Mouse (Mus musculus) gastrocnemius, adult 18-20 months (tissue): ENCODE measurements around the gene Cracr2a. TPM values are rescaled to one million over a fixed set of nuclear protein-coding genes. Genes with fewer than 3 reads are reported as not detected.
"Not testable (repeated sequence)": the region's sequence is repeated elsewhere in the genome, so short reads cannot be mapped to it uniquely, and the experiment has no call there.

ENCODE experiments used
- DNase-seq: peaks from one replicate; pipeline ENCODE4 v3.0.0; 2021; ENCODE audit warnings: low spot score
- long read RNA-seq, 2 experiments: library from polyadenylated mRNA; stranded (forward); transcript quantifications; one replicate each; pipeline ENCODE4 v2.0.0; 2021
- total RNA-seq, 2 experiments: library from RNA; stranded (reverse); gene quantifications; 2 replicates each; pipeline ENCODE4 v1.2.3; 2021

Gene Cracr2a
- under 1 TPM; 0.12 to 0.27 TPM for total RNA-seq
- long read RNA-seq, experiment 1 = 0 reads
- long read RNA-seq, experiment 2 = 0 reads

DNA sequence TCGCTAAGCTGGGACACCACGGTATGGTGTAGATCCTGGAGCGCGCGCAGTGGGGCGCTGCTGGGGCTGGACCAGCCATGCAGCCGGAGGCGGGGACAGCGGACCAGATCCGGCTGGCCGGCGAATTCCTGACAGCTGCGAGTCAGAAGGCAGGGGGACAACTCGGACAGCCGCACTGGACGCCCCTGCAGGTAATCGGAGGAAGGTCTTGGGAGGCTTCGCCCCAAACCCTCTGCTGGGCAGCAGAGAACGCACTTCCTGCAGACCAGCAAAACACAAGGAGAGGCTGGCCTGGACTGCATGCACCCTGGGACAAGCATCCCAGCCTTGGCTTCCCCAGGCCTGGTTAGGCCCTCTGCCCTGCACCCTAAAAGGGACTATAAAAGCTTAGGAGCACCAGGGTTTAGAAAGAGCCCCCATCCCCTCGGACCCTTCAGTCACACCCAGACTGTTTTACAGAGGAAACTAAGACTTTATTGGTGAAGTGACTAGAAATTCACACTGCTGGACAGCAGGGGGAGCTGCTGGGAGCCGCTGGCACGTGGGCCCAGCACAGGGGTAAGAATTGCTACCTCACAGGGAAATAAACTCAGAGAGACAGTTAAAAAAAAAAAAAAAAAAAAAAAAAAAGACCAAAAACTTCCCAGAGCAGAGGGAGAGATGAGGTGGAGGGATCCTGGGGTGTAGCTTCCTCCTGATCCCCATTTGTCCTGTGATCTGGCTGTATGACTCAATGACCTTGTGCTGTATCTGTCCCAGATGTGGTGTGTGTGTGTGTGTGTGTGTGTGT, at the start of gene Cracr2a:
TSS of gene Cracr2a (plus strand) at position 108 of the 790 bp plus-strand sequence.
- peak; percentile 62 for DNase-seq

DNA sequence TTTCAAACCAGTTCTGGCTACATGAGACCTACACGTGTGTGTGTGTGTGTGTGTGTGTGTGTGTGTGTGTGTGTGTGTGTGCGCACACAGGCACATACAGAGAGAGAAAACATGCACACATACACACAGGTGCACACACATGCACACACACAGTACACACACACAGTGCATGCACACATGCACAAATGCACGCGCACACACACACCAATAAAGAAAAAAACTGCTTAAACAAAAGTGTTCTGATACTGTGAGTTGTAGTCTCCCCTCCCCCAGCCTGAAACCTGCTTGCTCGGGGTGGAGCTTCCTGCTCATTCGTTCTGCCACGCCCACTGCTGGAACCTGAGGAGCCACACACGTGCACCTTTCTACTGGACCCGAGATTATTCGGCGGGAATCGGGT, 47.4 kb upstream of the Cracr2a start:
- not testable (repeated sequence) for DNase-seq

DNA sequence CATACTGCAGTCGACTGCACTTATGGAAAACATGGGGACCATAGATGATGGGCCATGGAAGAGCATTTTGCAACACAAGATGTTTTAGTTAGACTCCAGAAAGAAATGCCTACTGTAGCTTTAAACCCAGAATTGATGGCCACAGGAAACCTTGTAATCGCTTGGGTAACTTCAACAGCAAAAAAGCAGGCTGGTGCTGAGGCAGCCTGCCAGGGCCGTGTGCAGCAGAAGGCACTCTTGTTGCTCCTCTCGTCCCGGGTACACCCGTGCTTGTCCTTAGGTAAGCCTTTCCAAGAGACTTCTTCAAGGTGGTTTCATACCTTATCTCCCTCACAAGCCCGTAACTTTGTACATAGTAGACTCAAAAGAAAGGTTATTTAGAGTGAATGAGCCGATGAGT, 40.0 kb upstream of the Cracr2a start:
- DNase-seq = no peak

DNA sequence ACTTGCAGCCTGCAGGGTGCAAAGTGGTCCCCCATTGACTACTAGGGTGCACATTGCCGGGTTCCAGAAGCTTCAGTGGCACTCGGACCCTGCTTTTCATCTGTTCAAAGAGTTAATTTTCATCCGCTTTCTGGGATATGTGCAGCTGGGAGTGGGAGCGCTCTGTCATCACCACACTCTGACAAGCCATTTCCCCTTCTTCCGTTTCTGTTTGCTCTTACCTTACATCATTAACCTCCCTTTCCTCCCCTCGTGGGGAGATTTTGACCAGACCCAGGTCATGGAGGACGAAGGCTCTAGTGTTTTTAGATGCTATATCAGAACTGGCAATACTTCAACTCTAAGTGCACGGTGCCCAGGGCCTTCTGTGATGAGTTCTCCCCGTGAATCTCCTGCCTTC, 38.8 kb upstream of the Cracr2a start:
- no peak for DNase-seq

DNA sequence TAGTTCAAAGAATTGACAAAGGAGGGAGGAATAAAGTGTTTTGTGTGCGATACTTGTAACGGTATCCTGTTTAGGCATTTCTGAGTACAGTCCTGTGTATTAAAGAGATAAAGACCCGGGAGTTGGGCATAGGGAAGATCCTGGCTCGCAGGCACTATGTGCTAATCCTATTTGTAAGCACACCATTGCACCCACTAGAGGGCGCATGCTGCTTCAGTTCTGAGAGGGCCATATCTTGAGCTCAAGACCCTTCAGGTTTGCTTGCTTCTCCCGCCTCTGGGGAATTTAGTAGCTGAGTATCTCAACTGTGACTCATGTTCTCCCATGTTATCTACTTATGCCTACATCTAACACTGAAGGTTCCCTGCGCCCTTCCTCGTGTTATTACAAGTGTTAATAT, 36.7 kb upstream of the Cracr2a start:
- peak; percentile 15 for DNase-seq

DNA sequence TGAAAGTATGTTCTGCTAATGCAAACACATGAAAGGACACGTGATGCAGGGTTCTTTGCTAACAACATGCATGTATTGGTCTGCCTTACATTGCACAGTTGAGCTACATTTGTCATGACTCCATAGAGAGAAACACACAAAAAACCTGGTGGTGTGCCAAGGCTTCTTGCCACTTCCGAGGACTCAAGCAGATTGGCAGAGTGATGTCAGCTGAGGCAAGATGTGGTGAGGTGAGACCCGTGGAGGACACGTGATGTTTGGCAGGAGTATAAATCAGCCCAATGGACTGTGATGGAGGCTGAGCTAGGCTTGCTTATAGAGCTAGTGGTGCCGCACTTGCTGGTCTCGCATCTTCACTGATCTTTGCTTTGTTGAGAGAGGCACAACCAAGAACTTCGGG, 32.5 kb upstream of the Cracr2a start:
- no peak for DNase-seq

DNA sequence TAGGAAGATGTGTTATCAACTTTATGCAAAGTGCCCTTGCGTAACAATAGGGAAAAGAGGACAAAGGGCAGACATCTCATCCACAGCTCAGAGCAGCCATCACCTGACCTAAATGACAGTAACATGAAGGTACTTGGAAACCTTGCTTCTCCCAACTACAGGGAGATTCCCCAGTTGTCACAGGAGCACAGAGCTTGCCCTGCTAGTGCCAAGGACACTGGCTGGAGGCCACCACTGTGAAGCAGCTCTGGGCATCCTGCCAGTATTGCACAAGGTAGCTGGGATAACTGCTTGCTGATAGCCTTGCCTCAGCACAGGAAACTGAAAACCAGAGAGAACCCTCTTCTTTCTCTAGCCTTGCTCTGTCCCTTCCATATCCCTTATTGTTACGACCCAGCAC, 31.7 kb upstream of the Cracr2a start:
- DNase-seq = peak; percentile 66

DNA sequence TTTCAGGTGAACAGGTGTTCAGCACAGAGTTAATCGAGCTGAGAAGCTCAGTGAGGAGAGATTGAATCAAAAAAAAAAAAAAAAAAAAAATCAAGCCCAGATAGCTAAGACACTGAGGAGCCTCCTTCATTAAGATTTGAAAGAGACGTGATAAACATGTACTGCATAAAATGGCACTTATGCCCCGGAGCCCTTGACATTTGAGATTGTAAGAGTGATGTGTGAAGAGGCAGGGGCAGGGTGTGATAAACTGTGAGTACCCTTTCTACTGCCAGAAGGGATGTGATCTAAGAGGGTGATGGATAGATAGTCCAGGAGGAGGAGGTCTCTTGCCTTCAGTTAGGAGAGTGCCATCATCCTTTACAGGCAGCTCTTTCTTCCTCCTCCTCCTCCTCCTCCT, 30.9 kb upstream of the Cracr2a start:
- DNase-seq = no peak

DNA sequence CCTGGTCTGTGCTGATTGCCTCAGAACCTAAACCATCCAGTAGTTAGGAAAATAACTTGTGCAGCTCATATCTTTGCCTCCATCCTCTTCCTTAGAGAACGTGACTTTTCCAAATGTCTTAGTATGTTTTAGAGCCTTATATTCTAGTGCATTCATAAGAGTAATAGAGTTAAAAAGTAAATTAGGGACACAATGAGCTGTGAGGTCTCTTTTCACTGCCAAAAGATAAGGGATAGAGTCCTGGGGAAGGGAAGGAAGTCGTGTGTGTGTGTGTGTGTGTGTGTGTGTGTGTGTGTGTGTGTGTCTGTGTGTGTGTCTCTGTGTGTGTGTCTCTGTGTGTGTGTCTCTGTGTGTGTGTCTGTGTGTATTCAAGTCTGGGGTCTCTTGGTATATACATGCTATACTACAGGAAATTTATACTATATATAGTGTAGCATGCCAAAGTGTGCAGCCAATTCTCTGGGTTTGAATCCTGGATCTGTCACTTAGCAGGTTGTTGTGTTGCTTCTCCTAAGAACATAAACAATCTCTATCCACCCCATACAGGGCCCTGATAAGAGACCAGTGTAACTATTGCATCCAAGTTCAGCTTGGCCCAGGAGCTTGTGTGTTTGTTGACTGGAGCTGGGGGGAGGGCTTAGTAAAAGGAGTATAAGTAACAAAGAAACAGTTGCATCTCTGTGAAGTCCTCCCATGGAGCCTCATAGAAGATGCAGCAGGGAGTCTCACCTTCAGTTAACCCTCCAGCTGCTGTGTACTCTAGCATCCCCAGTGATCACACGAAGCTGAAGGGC, 29.5 kb upstream of the Cracr2a start:
- DNase-seq = no peak

DNA sequence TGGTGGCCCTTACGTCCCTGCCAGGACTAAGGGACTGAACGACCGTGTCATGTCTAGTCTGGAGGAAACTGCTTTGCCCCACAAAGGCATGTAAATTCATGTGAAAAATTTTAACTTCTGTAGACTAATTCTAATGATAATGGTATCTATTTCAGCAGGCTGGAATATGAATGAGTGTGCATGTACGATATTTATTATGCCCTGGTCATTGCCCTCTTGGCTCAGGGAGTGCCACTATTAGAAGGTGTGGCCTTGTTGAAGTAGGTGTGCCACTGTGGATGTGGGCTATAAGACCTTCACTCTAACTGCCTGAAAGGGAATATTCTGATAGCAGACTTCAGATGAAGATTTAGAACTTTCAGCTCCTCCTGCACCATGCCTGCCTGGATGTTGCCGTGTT, 28.8 kb upstream of the Cracr2a start:
- DNase-seq = no peak

DNA sequence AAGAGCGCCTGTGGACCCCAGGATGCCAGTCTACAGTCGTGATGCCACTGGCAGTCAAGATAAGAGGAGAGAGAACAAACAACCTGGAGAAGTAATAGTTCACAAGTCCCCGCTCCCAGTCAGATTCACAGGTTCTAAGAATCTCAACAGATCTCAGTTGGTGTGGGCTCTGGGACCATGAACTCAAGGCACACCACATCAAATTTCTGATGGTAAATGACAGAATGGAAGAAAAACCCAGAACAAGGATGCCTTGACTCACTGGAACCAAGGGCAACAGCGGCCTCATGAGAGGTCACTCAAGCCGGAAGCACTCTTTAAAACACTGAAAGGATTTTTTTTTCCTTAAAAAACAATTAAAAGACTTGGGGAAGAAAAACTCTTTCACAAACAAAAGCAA, 27.4 kb upstream of the Cracr2a start:
- no peak for DNase-seq

DNA sequence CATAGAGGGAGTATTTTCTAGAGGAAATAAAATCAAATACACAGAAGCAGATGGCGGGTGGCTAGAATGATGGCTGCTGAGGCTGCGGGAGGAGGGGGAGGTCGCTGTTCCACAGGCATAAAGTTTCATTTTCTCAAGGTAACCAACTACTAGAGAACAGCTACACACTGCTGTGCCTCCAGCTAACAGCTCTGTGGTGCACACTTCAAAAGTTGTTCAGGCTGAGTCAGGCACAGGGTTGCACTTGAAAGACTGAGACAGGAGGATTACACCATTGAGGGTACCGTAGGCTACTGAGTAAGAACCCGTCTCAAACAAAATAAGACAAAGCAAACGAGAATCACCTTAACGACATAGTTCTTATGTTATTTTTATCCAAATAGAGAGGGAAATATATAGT, 24.1 kb upstream of the Cracr2a start:
- no peak for DNase-seq

DNA sequence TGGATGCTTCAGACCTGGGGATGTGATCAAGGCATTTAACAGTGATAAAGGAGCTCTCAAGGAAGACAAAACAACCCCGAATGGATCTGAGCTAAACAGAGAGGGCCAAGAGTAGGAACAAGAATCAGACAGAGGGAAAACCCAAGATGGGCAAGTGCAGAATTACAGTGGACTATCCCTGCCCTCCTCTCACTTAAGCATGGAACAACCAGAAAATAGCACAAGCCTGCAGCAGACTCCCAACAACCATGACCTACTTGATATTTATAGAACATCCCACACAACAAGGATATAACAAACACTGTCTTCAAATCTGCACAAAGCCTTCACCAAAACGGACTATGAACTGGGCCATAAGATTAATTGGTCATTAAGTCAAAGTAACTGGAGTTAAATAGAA, 23.0 kb upstream of the Cracr2a start:
- no peak for DNase-seq

DNA sequence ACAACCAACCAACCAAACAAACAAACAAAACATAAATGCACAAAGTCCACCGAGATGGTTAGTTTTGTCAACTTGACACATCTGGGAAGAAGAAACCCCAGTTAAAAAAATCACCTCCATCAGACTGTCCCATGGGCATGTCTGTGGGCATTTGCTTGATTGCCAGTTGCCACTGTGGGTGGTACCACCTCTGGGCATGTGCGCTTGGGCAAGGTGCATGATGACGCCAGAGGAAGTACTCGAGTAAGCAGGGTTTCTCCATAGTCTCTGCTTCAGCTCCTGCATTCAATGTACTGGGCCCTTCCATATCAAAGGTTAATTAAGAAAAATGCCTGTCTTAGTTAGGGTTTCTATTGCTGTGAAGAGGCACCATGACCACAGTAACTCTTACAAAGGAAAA, 21.9 kb upstream of the Cracr2a start:
- DNase-seq = no peak

DNA sequence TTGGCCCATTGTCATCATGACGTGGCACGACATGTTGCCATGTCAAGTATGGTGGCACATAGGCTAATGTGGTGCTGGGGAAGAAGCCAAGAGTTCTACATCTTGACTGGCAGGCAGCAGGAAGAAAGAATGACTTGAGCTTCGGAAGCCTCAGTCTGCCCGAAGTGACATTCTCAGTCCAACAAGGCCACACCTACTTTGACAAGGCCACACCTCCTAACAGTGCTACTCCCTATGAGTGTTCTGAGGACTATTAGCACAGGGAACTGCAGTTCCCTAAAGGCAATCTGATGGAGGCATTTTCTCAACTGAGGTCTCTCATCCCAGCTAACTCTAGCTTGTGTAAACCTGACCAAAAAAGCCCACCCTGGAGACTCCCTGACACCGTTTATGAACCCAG, 21.5 kb upstream of the Cracr2a start:
- no peak for DNase-seq

DNA sequence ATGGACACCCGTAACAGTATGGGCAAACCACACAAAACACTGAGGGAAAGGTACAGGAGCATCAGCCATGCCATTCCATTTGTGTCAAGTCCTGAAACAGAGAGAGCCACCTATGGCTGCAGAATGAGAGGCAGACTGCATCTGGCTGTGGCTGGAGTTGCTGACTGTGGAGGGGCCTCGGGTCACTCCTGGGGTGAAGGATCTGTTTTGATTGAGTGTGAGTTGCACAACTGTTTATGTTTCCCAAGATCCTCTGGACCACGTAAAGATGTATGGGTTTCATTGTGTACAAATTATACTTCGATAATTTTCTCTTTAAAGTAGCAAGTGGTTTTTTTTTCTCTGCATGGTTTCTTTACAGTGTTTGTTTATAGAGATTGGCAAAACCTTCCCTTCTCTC, 20.6 kb upstream of the Cracr2a start:
- no peak for DNase-seq

DNA sequence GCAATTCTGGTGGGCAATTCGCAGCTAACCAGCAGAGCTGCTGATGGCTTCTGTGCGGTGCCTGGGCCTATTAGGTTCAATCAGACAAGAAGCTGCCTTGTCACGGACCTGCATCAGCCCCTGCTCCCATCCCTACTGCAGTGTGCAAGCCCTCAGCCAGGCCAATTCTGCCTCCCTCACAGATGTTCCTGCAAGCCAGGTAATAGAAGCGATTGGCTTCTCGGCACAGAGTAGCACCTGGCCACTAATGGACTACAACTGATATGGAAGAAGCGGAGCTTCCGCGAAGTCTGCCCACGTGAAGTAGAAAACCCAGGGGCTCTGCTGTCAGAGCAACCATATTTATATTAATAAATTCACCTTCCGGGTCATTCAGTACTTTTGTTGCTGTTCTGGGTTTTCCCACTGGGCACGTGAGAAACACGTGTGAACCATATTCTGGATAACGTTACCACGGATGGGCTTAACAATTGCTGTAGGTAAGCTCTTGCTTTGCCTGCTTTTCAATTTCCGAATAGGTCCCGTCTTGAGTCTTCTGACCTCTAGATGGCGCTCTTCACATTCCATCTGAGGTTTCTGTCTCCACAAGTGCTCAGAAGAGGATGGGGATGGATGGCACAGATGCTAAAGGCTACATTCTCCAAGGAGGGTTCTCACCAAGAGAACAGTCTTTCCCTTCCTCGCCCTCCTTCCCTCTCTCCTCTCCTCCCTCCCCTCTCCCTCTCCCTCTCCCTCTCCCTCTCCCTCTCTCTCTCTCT, 19.3 kb upstream of the Cracr2a start:
- peak; percentile 43 for DNase-seq

DNA sequence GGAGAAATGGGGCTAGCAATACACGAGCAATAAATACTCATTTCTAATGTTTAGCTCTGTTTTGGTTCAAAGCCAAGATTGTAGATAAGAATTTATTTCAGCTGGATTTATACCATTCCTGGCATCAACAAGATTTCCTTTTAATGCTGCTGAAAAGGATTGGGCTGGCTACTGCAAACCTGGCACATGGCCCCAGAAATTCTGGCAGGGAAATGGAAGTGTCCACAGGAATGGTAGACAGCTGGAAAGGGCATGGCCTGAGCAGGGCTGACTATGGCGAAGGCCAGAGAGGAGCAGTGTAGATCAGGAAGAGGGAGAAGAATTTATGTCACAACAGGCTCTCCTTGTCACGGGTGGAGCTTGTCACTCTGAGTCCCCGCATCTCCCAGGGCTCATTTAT, 14.5 kb upstream of the Cracr2a start:
- DNase-seq = peak; percentile 12

DNA sequence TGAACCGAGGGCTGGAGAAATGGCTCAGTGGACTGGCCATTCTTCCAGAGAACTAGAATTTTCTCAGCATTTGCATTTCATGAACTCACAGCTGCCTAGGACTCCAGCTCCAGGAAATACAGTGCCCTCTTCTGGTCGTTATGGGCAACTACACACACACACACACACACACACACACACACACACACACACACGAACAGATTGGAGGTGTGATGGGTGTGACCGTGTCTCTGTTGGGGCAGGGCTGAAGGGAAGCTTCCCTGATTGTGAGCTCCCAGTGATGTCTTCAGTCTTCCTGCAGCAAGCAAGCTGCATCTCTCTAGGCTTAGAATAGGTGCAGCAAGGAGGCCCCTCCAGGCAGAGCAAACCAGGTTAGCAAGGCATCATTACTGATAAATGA, 8.2 kb upstream of the Cracr2a start:
- DNase-seq = no peak

DNA sequence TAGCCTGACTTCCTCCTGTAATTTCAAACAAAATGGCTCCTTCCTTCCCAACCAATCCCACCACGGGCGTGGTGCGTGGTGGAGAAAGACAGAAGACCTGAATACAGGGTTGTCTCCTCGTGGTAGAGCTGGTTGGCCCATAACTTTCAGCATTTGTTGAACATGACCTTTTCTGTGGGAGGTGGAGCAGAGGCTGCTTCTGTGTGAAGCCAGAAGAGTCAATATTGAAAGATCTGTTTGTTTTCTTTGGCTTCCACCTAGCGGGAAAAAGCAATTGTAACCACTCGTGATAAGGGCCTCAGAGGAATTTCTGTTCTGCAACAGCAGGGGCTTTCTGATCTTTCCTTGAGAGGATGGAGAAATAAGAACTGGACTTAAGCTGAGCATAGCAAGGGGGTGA, 5.6 kb upstream of the Cracr2a start:
- DNase-seq = no peak

DNA sequence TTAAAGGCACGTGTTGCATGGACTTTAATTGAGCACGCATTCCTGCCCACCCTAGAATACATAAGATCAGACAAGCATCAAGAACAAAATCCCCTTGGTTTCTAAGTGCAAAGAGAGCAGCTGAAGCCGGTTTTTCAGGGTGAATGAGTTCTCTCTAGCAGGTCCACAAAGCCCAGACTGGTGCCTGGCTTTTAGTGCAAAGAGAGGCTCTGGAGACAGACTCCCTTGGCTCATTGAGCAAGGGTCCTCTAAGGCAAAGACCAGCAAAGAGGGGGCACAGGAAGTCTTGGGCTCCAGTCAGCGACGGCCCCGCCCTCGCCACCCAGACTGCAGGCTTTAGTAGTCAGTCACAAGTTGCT, 287 bp upstream of the Cracr2a start:
- DNase-seq = no peak

DNA sequence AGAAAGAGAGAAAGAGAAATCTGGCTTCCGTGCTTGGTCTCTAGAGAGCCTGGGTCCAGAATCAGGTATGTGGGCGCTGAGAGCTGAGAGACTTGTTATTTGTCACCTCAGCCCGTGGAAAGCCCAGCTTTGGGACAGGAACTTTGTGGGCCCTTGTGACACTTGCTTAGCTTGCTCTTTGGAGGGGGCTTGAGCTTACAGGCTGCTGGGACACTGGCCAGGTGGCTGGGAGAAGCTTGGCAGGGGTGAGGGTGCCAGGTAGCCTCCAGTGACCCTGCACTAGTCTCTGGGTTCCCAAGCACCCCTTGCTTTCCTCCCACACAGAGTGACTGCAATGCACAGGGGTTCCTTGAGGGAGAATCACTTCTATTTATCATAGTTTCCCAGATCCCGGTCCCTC, 2.4 kb downstream of the Cracr2a start:
- no peak for DNase-seq
